Mouse (Mus musculus): Measurements from ENCODE around the gene Ermp1. TPM values are rescaled to one million over a fixed set of nuclear protein-coding genes. Genes with fewer than 3 reads are reported as not detected.

The Ermp1 gene
- total RNA-seq, 4 experiments from 2014 or later, result 50.4 to 55.2 (median 51.1) TPM

DNA sequence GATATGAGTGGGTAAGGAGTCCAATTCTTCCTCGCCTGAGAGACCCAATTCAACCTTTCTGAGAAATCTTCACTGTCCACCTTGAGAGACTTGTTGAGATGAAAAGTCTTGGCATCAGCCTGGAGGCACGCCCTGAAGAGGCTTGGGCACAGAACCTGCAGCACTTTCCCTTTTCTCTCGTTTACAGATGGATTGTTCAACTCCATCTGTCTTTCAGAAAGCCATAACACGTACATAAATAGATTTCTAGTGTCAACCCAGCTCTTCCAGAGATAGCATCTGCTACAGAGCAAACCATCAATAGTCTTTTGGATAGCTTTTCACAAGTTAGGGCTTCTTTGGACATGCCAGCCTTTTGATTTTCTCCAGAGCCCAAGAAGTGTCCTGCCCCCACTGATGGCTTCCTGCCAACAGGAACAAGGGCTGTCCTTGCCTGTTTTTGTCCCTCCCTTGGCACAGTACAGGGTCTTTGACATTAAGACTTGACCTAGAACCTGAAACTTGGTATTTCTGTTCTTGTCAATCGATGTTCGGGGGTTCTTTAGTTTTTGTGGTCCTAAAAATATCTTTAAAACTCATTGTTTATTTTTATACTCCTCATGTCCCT lies 13.9 kb upstream of the Ermp1 start:
- no peak for DNase-seq (ENCODE audit: low spot score in 2 of 2)

- no peak for DNase-seq (ENCODE audit: low spot score in 2 of 2)
Observed at GRCm38 (mm10) chr19:29660835-29661764, 12.9 kb upstream of the Ermp1 start.

- DNase-seq (ENCODE audit: low spot score in 2 of 2), result no peak
Observed at GRCm38 (mm10) chr19:29659705-29660104, 11.5 kb upstream of the Ermp1 start.

DNA sequence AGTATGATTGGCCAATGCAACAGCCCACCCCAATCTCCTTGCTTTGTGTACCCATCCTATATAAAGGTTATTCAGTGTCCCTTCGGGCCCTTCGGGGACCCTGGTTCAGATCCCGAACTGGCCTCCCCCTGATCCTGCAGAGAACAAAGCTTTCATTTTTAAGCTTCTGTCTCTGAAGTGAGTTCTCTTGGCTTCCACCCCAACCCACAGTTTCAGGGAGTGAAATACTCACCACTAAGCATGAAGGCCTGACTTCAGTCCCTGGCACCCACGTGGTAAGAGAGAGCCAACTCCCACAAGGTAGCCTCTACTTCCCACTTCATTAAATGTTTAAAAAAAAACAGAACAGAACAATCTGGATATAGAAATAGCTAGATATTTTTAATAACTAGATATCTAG lies 10.6 kb upstream of the Ermp1 start:
- no peak for DNase-seq (ENCODE audit: low spot score in 2 of 2)

- DNase-seq (ENCODE audit: low spot score in 2 of 2), result no peak
Observed at GRCm38 (mm10) chr19:29657558-29657957, 9.3 kb upstream of the Ermp1 start.

DNA sequence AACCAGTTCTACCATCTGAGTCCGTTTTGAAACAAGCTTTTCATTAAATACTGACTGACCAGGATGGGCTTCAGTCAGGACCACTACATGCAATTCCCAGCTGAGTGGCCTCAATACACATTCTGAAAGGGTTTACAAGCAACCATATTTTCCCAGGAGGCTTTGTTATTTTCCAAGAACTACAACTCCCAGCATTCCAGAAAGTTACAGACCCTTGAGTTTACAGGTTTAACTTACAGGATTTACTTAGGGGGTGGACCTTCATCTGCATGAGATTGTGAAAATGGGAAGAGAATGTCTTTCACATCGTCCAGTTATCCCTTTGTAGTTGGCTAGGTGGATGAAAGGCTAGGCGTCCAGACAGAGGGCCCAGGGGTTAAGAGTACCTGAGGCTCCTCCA lies 8.8 kb upstream of the Ermp1 start:
- no peak for DNase-seq (ENCODE audit: low spot score in 2 of 2)

GRCm38 (mm10) chr19:29656620-29657019 lies 8.4 kb upstream of the Ermp1 start:
- no peak for DNase-seq (ENCODE audit: low spot score in 2 of 2)

- DNase-seq (ENCODE audit: low spot score in 2 of 2), result no peak
Observed at GRCm38 (mm10) chr19:29656029-29656428, 7.8 kb upstream of the Ermp1 start.

GRCm38 (mm10) chr19:29655148-29655547 lies 6.9 kb upstream of the Ermp1 start:
- no peak for DNase-seq (ENCODE audit: low spot score in 2 of 2)

DNA sequence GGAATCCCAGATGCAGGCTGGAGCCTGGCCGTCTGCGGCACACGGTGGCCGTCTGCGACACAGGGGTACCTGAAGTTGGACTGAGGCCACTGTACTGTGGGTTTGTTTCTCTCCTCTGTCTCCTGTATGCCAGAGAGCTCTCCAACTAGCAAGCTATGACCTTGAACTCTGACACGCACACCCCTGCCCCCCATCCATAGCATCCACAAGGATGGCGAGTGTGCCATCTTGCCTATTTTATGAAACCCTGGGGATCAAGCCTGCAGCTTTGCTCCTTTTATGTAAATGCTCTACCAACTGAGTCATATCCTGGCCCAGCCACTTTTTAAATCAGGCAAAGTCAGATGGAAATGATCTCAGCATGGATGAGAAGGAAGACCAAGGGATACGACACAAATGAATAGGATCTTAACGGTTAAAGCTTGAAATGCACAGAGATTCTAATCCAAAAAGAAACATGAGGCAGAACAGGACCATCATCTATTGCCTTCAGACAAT lies 5.6 kb upstream of the Ermp1 start:
- no peak for DNase-seq (ENCODE audit: low spot score in 2 of 2)

- no peak for DNase-seq (ENCODE audit: low spot score in 2 of 2)
Observed at GRCm38 (mm10) chr19:29649683-29650082, 1.5 kb upstream of the Ermp1 start.

DNA sequence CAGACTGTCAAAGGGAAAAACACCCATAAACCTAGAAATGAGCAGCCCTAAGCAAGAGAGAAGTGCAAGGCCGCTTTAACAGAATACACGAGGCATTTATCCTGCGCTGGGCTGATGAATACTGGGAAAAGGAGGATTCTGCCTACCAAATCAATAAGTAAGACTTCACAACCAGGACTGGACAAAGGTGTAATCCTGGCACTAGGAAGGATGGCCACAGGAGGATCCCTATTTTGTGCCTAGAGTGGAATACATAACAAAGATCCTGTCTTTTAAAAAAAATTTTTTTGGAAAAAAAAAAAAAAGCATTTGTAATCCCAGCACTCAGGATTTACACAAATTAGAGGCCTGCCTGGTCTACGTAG lies 317 bp upstream of the Ermp1 start:
- no peak for DNase-seq (ENCODE audit: low spot score in 2 of 2)

- DNase-seq (ENCODE audit: low spot score in 2 of 2), result no peak
Observed at GRCm38 (mm10) chr19:29644747-29645146, 3.5 kb downstream of the Ermp1 start.

DNA sequence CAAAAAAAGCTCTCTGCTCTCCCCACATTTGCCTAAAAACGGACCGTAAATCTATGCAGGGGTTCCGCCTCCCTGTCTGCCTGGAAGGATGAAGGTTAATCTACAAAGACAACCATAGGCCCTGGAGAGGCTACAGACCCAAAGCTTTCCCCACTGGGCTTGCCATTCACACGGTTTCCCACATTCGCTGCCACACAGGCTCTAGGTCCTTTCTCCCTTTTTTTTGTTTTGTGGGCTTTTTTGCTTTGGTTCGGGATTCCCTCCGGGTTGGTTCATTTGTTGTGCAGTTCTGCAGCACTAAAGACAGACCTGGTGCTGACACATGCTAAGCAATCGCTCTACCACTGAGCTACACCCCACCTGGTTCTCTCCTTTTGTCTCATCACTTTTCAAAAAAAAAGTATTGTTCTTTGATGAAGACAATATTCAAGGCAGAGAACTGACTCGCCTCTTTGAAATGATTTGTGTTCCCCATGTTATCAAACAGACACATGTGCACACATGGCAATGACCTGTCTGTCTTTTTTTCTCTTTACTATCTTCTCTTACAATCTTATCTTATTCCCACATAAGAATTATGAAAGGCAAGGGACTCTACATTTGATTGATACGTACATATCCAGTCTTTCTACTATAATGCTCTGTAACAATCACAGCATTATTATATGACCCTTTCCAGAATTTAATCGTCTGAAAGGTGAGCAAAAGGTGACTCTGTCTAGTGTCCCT lies 4.9 kb downstream of the Ermp1 start:
- DNase-seq (ENCODE audit: low spot score in 2 of 2), result no peak

DNA sequence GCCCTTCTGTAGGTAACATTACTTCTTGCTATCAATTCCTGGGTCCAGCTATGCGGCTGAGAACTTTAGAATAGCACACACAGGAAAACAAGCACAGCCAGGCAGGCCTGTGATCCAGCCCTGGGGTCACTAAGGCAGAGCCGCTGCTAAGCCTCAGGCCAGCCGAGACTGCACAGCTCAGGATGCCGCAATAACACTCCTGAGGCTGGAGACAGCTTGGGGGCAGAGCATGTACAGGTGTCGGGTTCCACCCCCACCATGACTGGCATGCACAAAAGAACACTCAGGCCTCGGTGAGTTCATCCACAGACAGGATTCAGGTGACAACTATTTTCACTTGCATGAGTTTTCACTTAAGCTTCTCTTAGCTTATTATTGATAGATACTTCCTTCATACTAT lies 6.0 kb downstream of the Ermp1 start:
- DNase-seq (ENCODE audit: low spot score in 2 of 2), result no peak

GRCm38 (mm10) chr19:29641510-29641909 lies 6.7 kb downstream of the Ermp1 start:
- DNase-seq (ENCODE audit: low spot score in 2 of 2), result no peak

DNA sequence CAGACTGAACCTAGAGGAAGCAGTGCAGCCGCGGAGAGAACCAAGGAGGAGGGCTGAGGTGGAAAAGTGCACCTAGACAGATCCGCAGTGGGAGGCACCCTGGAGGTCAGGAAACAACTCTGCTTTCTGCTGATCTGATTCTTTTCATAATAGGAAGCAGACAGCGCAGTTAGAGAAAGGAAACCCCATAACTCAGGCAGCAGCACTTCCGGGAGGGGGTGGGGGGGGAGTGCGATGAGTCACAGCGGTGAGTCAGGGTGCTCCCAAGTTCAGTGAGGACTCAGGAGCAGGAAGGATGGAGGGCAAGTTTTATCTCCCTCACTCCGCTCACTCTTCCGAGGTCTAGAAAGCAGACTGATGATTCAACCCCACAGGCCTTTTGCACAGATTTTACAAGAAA lies 7.2 kb downstream of the Ermp1 start:
- no peak for DNase-seq (ENCODE audit: low spot score in 2 of 2)

GRCm38 (mm10) chr19:29612102-29612501 lies 36.1 kb downstream of the Ermp1 start:
- no peak for DNase-seq (ENCODE audit: low spot score in 2 of 2)

GRCm38 (mm10) chr19:29610907-29611306 lies 37.3 kb downstream of the Ermp1 start:
- DNase-seq (ENCODE audit: low spot score in 2 of 2), result no peak

DNA sequence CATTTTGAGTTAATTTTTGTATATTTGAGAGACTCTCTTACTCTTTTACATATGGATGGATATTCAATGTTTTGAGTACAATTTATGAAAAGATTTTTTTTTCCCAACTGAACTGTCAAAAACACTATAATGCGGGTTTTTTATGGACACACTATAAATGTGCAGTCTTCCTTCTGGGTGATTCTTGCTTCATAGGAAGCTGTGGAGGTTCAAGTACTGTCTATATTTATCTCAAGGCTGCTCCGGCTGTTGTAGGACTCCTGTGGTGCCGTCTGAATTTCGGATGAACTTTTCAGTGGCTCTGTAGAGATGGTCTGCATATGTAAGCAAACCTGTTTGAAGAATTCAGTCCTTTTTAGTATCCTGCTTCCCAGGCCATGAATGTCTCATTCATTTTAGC lies 40.0 kb downstream of the Ermp1 start:
- DNase-seq (ENCODE audit: low spot score in 2 of 2), result no peak

DNA sequence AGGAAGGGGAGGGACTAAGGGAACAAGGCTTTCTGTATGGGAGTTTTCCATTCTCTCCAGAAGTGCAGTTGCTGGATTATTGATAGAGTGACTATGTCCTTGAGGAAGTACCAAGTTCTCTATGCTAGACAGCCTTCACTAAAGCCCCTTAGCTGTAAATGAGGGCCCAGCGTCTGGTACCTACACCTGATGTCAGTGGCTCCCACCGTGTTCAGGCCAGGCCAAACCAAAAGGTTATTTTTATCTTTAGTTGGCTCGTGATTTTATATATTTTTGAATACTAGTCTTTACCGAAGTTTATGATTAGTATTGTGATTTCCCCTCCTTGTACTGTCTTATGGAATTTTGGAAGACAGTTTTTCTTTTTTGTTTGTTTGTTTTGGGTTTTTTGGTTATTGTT lies 40.7 kb downstream of the Ermp1 start:
- DNase-seq (ENCODE audit: low spot score in 2 of 2), result no peak

DNA sequence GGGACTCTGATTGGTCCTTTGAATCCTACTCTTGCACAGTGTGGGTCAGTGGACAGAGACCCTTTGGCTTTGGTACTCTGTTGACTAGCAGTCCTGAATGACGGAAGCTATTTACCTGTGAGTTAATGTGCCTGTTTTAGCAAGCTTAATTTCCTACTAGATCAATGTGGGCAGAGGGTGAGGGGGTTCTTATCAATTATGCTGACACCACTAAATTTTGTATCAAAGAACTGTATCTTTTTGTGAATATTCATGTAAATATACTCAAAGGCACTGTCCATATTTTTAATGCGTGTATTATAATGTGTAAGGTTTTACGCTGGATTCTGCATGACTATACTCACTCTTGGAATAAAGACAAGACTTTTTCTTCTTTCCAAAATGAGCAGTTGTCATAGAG lies 43.6 kb downstream of the Ermp1 start:
- DNase-seq (ENCODE audit: low spot score in 2 of 2), result no peak

Data from layer of hippocampus, adult 8-10 months (tissue).